Mouse (Mus musculus) cerebellum, adult 2 months (tissue): ENCODE measurements around the gene Tmem231. TPM values are rescaled to one million over a fixed set of nuclear protein-coding genes. Genes with fewer than 3 reads are reported as not detected.

Source experiments
- DNase-seq, 2 experiments: peaks; one replicate each; pipeline ENCODE4 v3.0.0; 2021
- H3K27ac ChIP-seq: fragments of 200-500 bp; 2 replicates; pipeline ENCODE4 v1.5.1; 2012; ENCODE audit warnings: low read length, control low read depth, inconsistent platforms; ENCODE audit not compliant: insufficient read depth
- H3K27me3 ChIP-seq: fragments of 200-500 bp; 2 replicates; pipeline ENCODE4 v1.6.1; 2012; ENCODE audit warnings: inconsistent platforms, mild to moderate bottlenecking, low read length, moderate library complexity; ENCODE audit not compliant: control insufficient read depth, insufficient read depth
- H3K4me1 ChIP-seq: fragments of 200-500 bp; 2 replicates; pipeline ENCODE4 v1.6.1; 2011; ENCODE audit warnings: low read length; ENCODE audit not compliant: control insufficient read depth, insufficient read depth
- H3K4me3 ChIP-seq: fragments of 200-500 bp; replicated peaks from 2 replicates; pipeline ENCODE3; 2011; ENCODE audit warnings: mild to moderate bottlenecking, low read depth, low read length, control low read depth; ENCODE audit not compliant: insufficient read depth
- CTCF ChIP-seq: fragments of 200-500 bp; IDR thresholded peaks from 2 replicates; pipeline ENCODE4 v1.5.1; 2011; ENCODE audit warnings: low read depth, mild to moderate bottlenecking, control low read depth, low read length, moderate library complexity, borderline replicate concordance; ENCODE audit not compliant: insufficient read depth
- POLR2A ChIP-seq: fragments of 200-500 bp; IDR thresholded peaks from 2 replicates; pipeline ENCODE4 v1.6.1; 2011; ENCODE audit warnings: low read length, control low read depth, borderline replicate concordance; ENCODE audit not compliant: insufficient read depth
- WGBS: fragments of 180-500 bp; shearing (Covaris S2); methylation state at CpG from one replicate; pipeline ENCODE4 v1.1.7; 2018; 5-methylcytosine and 5-hydroxymethylcytosine counted together
- polyA plus RNA-seq: library from polyadenylated mRNA; depleted of rRNA; stranded (reverse); fragments of >200 nt; gene quantifications from 2 replicates; pipeline ENCODE4 v1.2.3, GENCODE M21; 2012

Gene Tmem231
- polyA plus RNA-seq, 1 experiment: 15.1 TPM

- Histone ChIP-seq H3K27ac (no peak overlapping the region), H3K4me3 (no peak overlapping the region), H3K27me3 (no peaks in the 10 kb centered on the region), H3K4me1 (peaks cover 2% of the 10 kb centered on the region; the same call in 1 of the 2 replicates)
- DNase-seq: peak in 1 of 2 experiments; percentile 23
- 68% methylated on average over 9 of the region's 9 CpGs for WGBS
- TF ChIP-seq CTCF: no peak
Measured at GRCm38 (mm10) chr8:111877711-111878110, 56.0 kb downstream of the Tmem231 start.

DNA sequence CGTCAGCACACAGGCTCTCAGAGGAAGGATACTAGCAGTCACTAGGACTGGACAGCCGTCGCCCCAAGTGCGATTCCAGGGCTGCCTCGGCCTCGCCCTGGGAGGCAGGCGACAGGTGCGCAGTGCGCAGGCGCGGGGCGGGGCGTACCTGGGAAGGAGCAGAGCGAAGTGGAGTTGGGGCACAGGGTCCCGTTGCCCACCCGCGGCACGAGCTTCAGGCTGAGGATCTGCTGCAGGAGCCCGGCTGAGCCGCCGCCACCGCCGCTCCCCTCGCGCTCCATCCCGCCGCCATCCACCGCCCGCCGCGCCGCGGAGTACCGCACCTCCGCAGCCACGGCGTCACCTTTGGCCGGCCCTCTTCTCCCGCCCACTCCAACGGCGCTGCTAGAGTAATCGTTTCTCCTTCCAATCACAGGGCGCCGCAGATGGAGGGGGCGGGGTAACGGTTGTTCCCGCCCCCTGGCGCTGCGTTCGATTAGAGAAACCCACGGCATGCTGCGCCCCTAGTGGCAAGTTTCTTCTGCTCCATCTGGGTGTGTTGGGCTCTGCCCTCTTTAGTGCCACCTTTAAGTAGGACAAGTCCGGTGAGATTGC lies 57.2 kb downstream of the Tmem231 start, which contains the start of gene Tmem170:
Tmem170 (minus strand) TSS at position 396 of the 594 bp plus-strand sequence.
- DNase-seq: peak; percentile 99
- peaks cover 2% of the 10 kb centered on the region; the same call in 1 of the 2 replicates for H3K4me1 ChIP-seq
- peak within 1 kb of the TSS; percentile 64 for H3K4me3 ChIP-seq
- WGBS: 1% methylated on average over 52 of the region's 53 CpGs
- peak within 1 kb of the TSS; percentile 86 for H3K27ac ChIP-seq
- H3K27me3 ChIP-seq: no peaks in the 10 kb centered on the region
- TF ChIP-seq CTCF: peak; percentile 86
- peak; percentile 84 for TF ChIP-seq POLR2A

DNA sequence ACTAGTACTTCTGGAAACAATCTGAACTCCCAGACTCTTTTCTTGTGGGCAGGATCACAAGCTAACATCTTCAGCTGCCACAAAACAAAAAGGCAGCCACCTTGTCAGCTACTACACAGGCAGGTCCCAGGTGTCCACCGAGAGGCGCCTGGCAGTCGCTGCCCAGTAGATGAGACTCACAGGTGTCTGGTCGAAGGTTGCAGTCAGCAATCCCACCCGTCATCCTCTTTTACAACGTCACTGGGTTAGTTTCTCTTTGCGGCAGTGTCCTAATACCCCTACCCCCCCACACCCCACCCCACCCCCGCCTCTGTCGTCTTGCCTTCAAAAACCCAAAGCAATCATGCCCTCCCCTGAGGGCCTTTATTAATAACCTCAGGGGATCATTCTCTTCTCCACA lies 57.9 kb downstream of the Tmem231 start:
- Histone ChIP-seq H3K4me1 (peaks cover 2% of the 10 kb centered on the region; the same call in 1 of the 2 replicates), H3K27me3 (no peaks in the 10 kb centered on the region), H3K4me3 (peak overlapping the region; percentile 64), H3K27ac (no peak overlapping the region)
- 3% methylated on average over 9 of the region's 9 CpGs for WGBS
- TF ChIP-seq CTCF: no peak
- peak; percentile 34 to 44 for DNase-seq

DNA sequence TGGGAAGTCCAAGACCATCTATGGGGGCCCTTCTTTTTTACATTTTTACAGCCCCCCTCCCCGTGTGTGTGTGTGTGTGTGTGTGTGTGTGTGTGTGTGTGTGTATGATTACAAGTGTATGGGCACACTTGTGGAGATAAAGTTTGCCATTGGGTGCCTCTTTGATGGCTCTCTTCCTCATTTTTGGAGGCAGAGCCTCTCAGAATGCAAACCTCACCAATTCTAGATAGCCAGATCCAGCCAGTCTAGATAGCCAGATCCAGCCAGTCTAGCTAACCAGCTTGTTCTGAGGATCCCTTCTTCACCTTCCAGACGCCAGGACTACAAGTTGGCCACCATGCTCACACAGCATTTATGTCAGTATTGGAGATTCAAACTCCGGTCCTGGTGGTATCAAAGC lies 62.4 kb downstream of the Tmem231 start:
- Histone ChIP-seq H3K27ac (no peak overlapping the region), H3K27me3 (no peaks in the 10 kb centered on the region), H3K4me3 (no peak overlapping the region), H3K4me1 (peaks cover 2% of the 10 kb centered on the region; the same call in 1 of the 2 replicates)
- 72% methylated on average over 3 of the region's 3 CpGs for WGBS
- TF ChIP-seq POLR2A: no peak
- no peak for TF ChIP-seq CTCF
- no peak for DNase-seq

- WGBS: 88% methylated on average over 3 of the region's 3 CpGs
- H3K4me3 ChIP-seq: no peak overlapping the region
- no peak for TF ChIP-seq CTCF
- TF ChIP-seq POLR2A: no peak
Measured at GRCm38 (mm10) chr8:111870379-111870778, 63.3 kb downstream of the Tmem231 start.

DNA sequence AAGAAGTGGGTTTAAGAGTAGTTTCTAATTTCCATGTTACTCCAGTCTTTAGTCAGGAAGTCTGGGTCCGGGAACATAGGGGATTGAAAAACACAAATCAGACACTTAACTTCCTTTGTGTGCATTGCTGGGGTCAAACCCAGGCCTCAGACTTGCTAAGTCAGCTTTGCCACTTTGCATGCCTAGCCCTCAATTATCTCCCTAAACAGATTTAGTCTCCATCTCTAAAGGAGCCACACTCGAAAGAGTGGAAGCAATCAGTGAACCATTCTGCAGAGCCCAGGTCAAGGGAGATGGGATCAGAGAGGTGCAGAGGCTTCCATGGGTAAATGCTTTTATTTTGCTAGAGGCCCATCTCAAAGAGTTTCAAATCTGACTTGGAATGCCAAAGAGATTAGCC lies 65.0 kb downstream of the Tmem231 start:
- TF ChIP-seq POLR2A (no peak), CTCF (no peak)
- 86% methylated on average over 2 of the region's 2 CpGs for WGBS
- H3K4me1 ChIP-seq: no peaks in the 10 kb centered on the region

More at GRCm38 (mm10) chr8:111870379-111870778, 63.3 kb downstream of the Tmem231 start:
- no peak for DNase-seq
- Histone ChIP-seq H3K27ac (no peak overlapping the region), H3K4me1 (peaks cover 2% of the 10 kb centered on the region; the same call in 1 of the 2 replicates), H3K27me3 (no peaks in the 10 kb centered on the region)

DNA sequence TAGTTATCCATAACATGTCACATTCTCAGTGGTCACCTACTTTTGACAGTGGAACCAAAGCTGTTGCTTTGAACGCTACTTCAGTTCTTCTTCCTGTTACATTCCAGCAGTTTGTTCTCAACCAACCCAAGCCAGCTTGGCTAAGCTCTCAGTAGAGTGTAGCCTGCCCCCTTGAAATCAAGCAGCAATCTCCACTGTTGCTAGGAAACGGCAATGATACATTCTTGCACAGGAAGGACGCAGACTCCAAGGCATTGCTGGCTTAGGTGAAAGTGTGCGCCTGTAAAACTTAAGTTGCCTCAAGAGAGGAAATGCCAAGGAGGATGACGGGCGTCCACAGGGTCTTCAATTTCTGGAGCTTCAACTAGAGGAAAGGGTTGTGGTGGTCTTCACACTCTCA lies 67.8 kb downstream of the Tmem231 start:
- no peak for TF ChIP-seq CTCF
- no peak for TF ChIP-seq POLR2A
- Histone ChIP-seq H3K27ac (no peak overlapping the region), H3K27me3 (no peaks in the 10 kb centered on the region), H3K4me1 (no peaks in the 10 kb centered on the region), H3K4me3 (no peak overlapping the region)
- 88% methylated on average over 6 of the region's 6 CpGs for WGBS
- DNase-seq: no peak

More for the DNA sequence above, 65.0 kb downstream of the Tmem231 start:
- DNase-seq: no peak
- H3K27me3 ChIP-seq: no peaks in the 10 kb centered on the region
- no peak overlapping the region for H3K27ac ChIP-seq
- no peak overlapping the region for H3K4me3 ChIP-seq

GRCm38 (mm10) chr8:111865130-111865852 lies 68.4 kb downstream of the Tmem231 start:
- 95% methylated on average over 8 of the region's 8 CpGs for WGBS

More at GRCm38 (mm10) chr8:111865130-111865852, 68.4 kb downstream of the Tmem231 start:
- Histone ChIP-seq H3K27me3 (no peaks in the 10 kb centered on the region), H3K4me1 (no peaks in the 10 kb centered on the region), H3K27ac (no peak overlapping the region), H3K4me3 (no peak overlapping the region)
- TF ChIP-seq CTCF (no peak), POLR2A (no peak)
- no peak for DNase-seq
